Mouse (Mus musculus) MEL (cell line): ENCODE data around the gene Xpo6. TPM values are rescaled to one million over a fixed set of nuclear protein-coding genes. Genes with fewer than 3 reads are reported as not detected.

Experiments
- DNase-seq: peaks from one replicate; pipeline ENCODE4 v3.0.0; 2011; ENCODE audit warnings: low read depth, low spot score
- H3K27ac ChIP-seq: 2 replicates; pipeline ENCODE4 v1.5.1; 2012; ENCODE audit warnings: low read depth, mild to moderate bottlenecking, control low read depth, low read length, moderate library complexity; ENCODE audit not compliant: control insufficient read depth
- H3K27me3 ChIP-seq, 2 experiments: fragments of 150-350 bp in 1 of 2; sonication (generic) in 1 of 2; 2 replicates each; pipeline ENCODE4 v1.6.1; 2012; ENCODE audit warnings: low read length in 2 of 2, mild to moderate bottlenecking in 2 of 2, improper control_type of control experiment in 1 of 2, moderate library complexity in 1 of 2; ENCODE audit not compliant: insufficient read depth in 2 of 2, control insufficient read depth in 1 of 2
- H3K36me3 ChIP-seq, 2 experiments: 2 replicates each; pipeline ENCODE4 v1.6.1; 2012 to 2014; ENCODE audit warnings: low read length in 2 of 2, improper control_type of control experiment in 1 of 2, inconsistent platforms in 1 of 2, mild to moderate bottlenecking in 1 of 2; ENCODE audit not compliant: insufficient read depth in 2 of 2, control insufficient read depth in 1 of 2
- H3K4me1 ChIP-seq, 2 experiments: fragments of 150-350 bp in 1 of 2; sonication (generic) in 1 of 2; 2 replicates each; pipeline ENCODE4 v1.6.1; 2012; ENCODE audit warnings: low read length in 2 of 2, improper control_type of control experiment in 1 of 2, mild to moderate bottlenecking in 1 of 2; ENCODE audit not compliant: insufficient read depth in 2 of 2, control insufficient read depth in 1 of 2
- H3K4me3 ChIP-seq, 2 experiments: fragments of 150-350 bp in 1 of 2; sonication (generic) in 1 of 2; 2 replicates each; pipeline ENCODE4 v1.5.1; 2012; ENCODE audit warnings: low read depth in 2 of 2, low read length in 2 of 2, mild to moderate bottlenecking in 2 of 2, moderate library complexity in 2 of 2, control low read depth in 1 of 2, improper control_type of control experiment in 1 of 2; ENCODE audit not compliant: control insufficient read depth in 1 of 2, insufficient read depth in 1 of 2
- H3K79me2 ChIP-seq: 2 replicates; pipeline ENCODE4 v1.6.1; 2012; ENCODE audit warnings: mild to moderate bottlenecking, low read length, moderate library complexity; ENCODE audit not compliant: control insufficient read depth, poor library complexity, insufficient read depth
- H3K9ac ChIP-seq: 2 replicates; pipeline ENCODE4 v1.6.1; 2012; ENCODE audit warnings: low read depth, mild to moderate bottlenecking, control low read depth, low read length, moderate library complexity; ENCODE audit not compliant: control insufficient read depth, poor library complexity, severe bottlenecking
- H3K9me3 ChIP-seq: fragments of 150-350 bp; sonication (generic); replicated peaks from 2 replicates; pipeline ENCODE4 v1.6.1; 2012; ENCODE audit warnings: mild to moderate bottlenecking, low read length, improper control_type of control experiment, moderate library complexity; ENCODE audit not compliant: insufficient read depth
- E2F4 ChIP-seq: IDR thresholded peaks from 2 replicates; pipeline ENCODE4 v1.6.1; 2011; ENCODE audit warnings: low read depth, low read length, improper control_type of control experiment, borderline replicate concordance
- EP300 ChIP-seq, 2 experiments: IDR thresholded peaks; 2 replicates each; pipeline ENCODE4 v1.6.1; 2011; ENCODE audit warnings: improper control_type of control experiment in 2 of 2, low read length in 2 of 2, low read depth in 1 of 2, mild to moderate bottlenecking in 1 of 2
- ETS1 ChIP-seq: IDR thresholded peaks from 2 replicates; pipeline ENCODE4 v1.6.1; 2012; ENCODE audit warnings: low read depth, mild to moderate bottlenecking, inconsistent platforms, low read length, improper control_type of control experiment, moderate library complexity
- GATA1 ChIP-seq: IDR thresholded peaks from 2 replicates; pipeline ENCODE4 v1.6.1; 2011; ENCODE audit warnings: low read depth, low read length, improper control_type of control experiment
- KAT2A ChIP-seq: conservative IDR thresholded peaks from 2 replicates; pipeline ENCODE4 v1.6.1; 2012; ENCODE audit warnings: low read depth, low read length, improper control_type of control experiment, inconsistent platforms
- MEF2A ChIP-seq: IDR thresholded peaks from 2 replicates; pipeline ENCODE4 v1.6.1; 2014; ENCODE audit warnings: low read depth, mild to moderate bottlenecking, inconsistent platforms, low read length, improper control_type of control experiment; ENCODE audit not compliant: poor library complexity, insufficient replicate concordance, severe bottlenecking; ENCODE audit errors: extremely low read depth
- NELFE ChIP-seq: IDR thresholded peaks from 2 replicates; pipeline ENCODE4 v1.6.1; 2011; ENCODE audit warnings: low read depth, low read length, improper control_type of control experiment
- NRF1 ChIP-seq: IDR thresholded peaks from 2 replicates; pipeline ENCODE4 v1.6.1; 2014; ENCODE audit warnings: low read depth, mild to moderate bottlenecking, inconsistent platforms, low read length, improper control_type of control experiment, moderate library complexity; ENCODE audit not compliant: poor library complexity, insufficient read depth, severe bottlenecking
- POLR2AphosphoS5 ChIP-seq: IDR thresholded peaks from 2 replicates; pipeline ENCODE4 v1.6.1; 2012; ENCODE audit warnings: low read depth, borderline replicate concordance, mild to moderate bottlenecking, inconsistent platforms, low read length, moderate library complexity, mixed read lengths
- RAD21 ChIP-seq: IDR thresholded peaks from 2 replicates; pipeline ENCODE4 v1.6.1; 2011; ENCODE audit warnings: mild to moderate bottlenecking, low read depth, low read length, improper control_type of control experiment
- RCOR1 ChIP-seq: IDR thresholded peaks from 2 replicates; pipeline ENCODE4 v1.6.1; 2012; ENCODE audit warnings: low read depth, mild to moderate bottlenecking, inconsistent platforms, low read length, improper control_type of control experiment
- SIN3A ChIP-seq: IDR thresholded peaks from 2 replicates; pipeline ENCODE4 v1.6.1; 2012; ENCODE audit warnings: low read length, improper control_type of control experiment, inconsistent platforms
- SMC3 ChIP-seq: IDR thresholded peaks from 2 replicates; pipeline ENCODE4 v1.6.1; 2011; ENCODE audit warnings: low read depth, low read length, improper control_type of control experiment
- TAL1 ChIP-seq: IDR thresholded peaks from 2 replicates; pipeline ENCODE4 v1.6.1; 2012; ENCODE audit warnings: mild to moderate bottlenecking, inconsistent platforms, low read length, moderate library complexity, mixed read lengths
- TBP ChIP-seq: IDR thresholded peaks from 2 replicates; pipeline ENCODE4 v1.8.0; 2011; ENCODE audit warnings: low read depth, low read length, improper control_type of control experiment
- TCF12 ChIP-seq: IDR thresholded peaks from 2 replicates; pipeline ENCODE4 v1.6.1; 2014; ENCODE audit warnings: low read depth, mild to moderate bottlenecking, inconsistent platforms, low read length, improper control_type of control experiment, moderate library complexity
- USF1 ChIP-seq: IDR thresholded peaks from 2 replicates; pipeline ENCODE4 v1.6.1; 2014; ENCODE audit warnings: low read depth, mild to moderate bottlenecking, inconsistent platforms, low read length, improper control_type of control experiment, moderate library complexity
- USF2 ChIP-seq, 2 experiments: IDR thresholded peaks; 2 replicates each; pipeline ENCODE4 v1.6.1; 2011 to 2012; ENCODE audit warnings: improper control_type of control experiment in 2 of 2, low read length in 2 of 2, borderline replicate concordance in 1 of 2, inconsistent platforms in 1 of 2, low read depth in 1 of 2, mild to moderate bottlenecking in 1 of 2; ENCODE audit not compliant: insufficient read depth in 1 of 2
- ZC3H11A ChIP-seq: IDR thresholded peaks from 2 replicates; pipeline ENCODE4 v1.6.1; 2012; ENCODE audit warnings: low read depth, mild to moderate bottlenecking, inconsistent platforms, low read length, improper control_type of control experiment
- ZNF384 ChIP-seq: IDR thresholded peaks from 2 replicates; pipeline ENCODE4 v1.6.1; 2012; ENCODE audit warnings: low read depth, mild to moderate bottlenecking, inconsistent platforms, low read length, improper control_type of control experiment
- polyA plus RNA-seq, 2 experiments: library from polyadenylated mRNA; stranded (reverse) in 1 of 2; unstranded in 1 of 2; fragments of >175 nt in 1 of 2; fragments of >200 nt in 1 of 2; gene quantifications; 2 replicates each; pipeline versions ENCODE4 v1.2.1 to v1.2.4; 2012; ENCODE audit warnings: low replicate concordance in 2 of 2, low read depth in 1 of 2; ENCODE audit not compliant: insufficient read length in 2 of 2, insufficient read depth in 1 of 2, missing spikeins in 1 of 2
- total RNA-seq: library from RNA; depleted of rRNA; stranded (reverse); fragments of 300-350 nt; gene quantifications from 2 replicates; pipeline ENCODE4 v1.2.3, GENCODE M21; 2012

Gene Xpo6
- total and polyA plus RNA-seq, 3 experiments, result 89.3 to 365 (median 197) TPM

- no peaks in the 10 kb centered on the region for H3K27me3 ChIP-seq
- DNase-seq, result peak; percentile 32
- peaks cover 54% of the 10 kb centered on the region for H3K79me2 ChIP-seq
- peak overlapping the region; percentile 93 for H3K9ac ChIP-seq
- H3K36me3 ChIP-seq, result peaks cover 0 to 31% of the 10 kb centered on the region in 2 experiments; a peak in 3 of 4 replicates
- peak overlapping the region; percentile 90 to 99 for H3K4me3 ChIP-seq
- H3K9me3 ChIP-seq, result no peaks in the 10 kb centered on the region
- no peak for TF ChIP-seq KAT2A
- no peak for TF ChIP-seq ZC3H11A
- TF ChIP-seq ETS1, result peak; percentile 53
- TF ChIP-seq TBP, result no peak
- TF ChIP-seq NELFE, result no peak
- TF ChIP-seq E2F4, result no peak
- peak; percentile 25; the same call in 1 of the 2 replicates for TF ChIP-seq TAL1
- TF ChIP-seq NRF1, result no peak
- TF ChIP-seq SIN3A, result no peak
- no peak for TF ChIP-seq USF2 (IDR thresholded peaks at IDR 0.05; ENCODE audit: borderline replicate concordance in 1 of 2, insufficient read depth in 1 of 2, low read depth in 1 of 2, low read length in 2 of 2)
- TF ChIP-seq RAD21, result no peak
- TF ChIP-seq MEF2A, result no peak
- peak in 1 of 2 experiments; percentile 36; a peak in 1 of 4 replicates for TF ChIP-seq EP300 (IDR thresholded peaks at IDR 0.05; ENCODE audit: low read depth in 1 of 2, low read length in 2 of 2)
- TF ChIP-seq RCOR1, result peak; percentile 22; the same call in 1 of the 2 replicates
- peak; percentile 76 for TF ChIP-seq GATA1
- TF ChIP-seq TCF12, result peak; percentile 41; the same call in 1 of the 2 replicates
- TF ChIP-seq ZNF384, result no peak
- peaks cover 19 to 21% of the 10 kb centered on the region in 2 experiments for H3K4me1 ChIP-seq
- H3K27ac ChIP-seq, result no peak overlapping the region
These were observed 1.4 kb downstream of the Xpo6 start for GRCm38 (mm10) chr7:126198926-126199325.

- Histone ChIP-seq H3K79me2 (peaks cover 78% of the 10 kb centered on the region), H3K4me3 (no peak overlapping the region), H3K4me1 (peaks cover 22 to 25% of the 10 kb centered on the region in 2 experiments), H3K27me3 (no peaks in the 10 kb centered on the region), H3K9ac (no peak overlapping the region), H3K36me3 (peaks cover 5 to 38% of the 10 kb centered on the region in 2 experiments), H3K9me3 (no peaks in the 10 kb centered on the region), H3K27ac (no peak overlapping the region)
- DNase-seq, result peak; percentile 57
- TF ChIP-seq SMC3 (no peak), POLR2AphosphoS5 (no peak), USF1 (no peak), ETS1 (peak; percentile 64)
These were observed 6.1 kb downstream of the Xpo6 start for GRCm38 (mm10) chr7:126194175-126194574.
